Mouse (Mus musculus): Measurements from ENCODE around the gene Znrf1. TPM values are rescaled to one million over a fixed set of nuclear protein-coding genes. Genes with fewer than 3 reads are reported as not detected.

Gene Znrf1
- polyA plus RNA-seq, 1 experiment from 2014 or later, result 37.4 TPM

GRCm38 (mm10) chr8:111508566-111508965 lies 27.3 kb upstream of the Znrf1 start:
- Histone ChIP-seq H3K36me3 (ENCODE audit: control insufficient read depth, insufficient read depth, low read length) (no peaks in the 10 kb centered on the region), H3K4me1 (ENCODE audit: control insufficient read depth, insufficient read depth, low read length) (peaks cover 3% of the 10 kb centered on the region; the same call in 1 of the 2 replicates), H3K4me3 (ENCODE audit: low read length) (no peak overlapping the region), H3K27ac (ENCODE audit: low read depth, low read length) (no peak overlapping the region), H3K9me3 (ENCODE audit: control insufficient read depth, low read length) (no peaks in the 10 kb centered on the region), H3K4me2 (replicated peaks; ENCODE audit: low read depth, low read length) (no peak overlapping the region), H3K9ac (ENCODE audit: low read depth, low read length) (no peak overlapping the region), H3K27me3 (ENCODE audit: control insufficient read depth, insufficient read depth, low read length) (no peaks in the 10 kb centered on the region)
- WGBS, result 29% methylated on average over 2 of the region's 2 CpGs
- ATAC-seq (ENCODE audit: low FRiP score, low TSS enrichment), result no peak

DNA sequence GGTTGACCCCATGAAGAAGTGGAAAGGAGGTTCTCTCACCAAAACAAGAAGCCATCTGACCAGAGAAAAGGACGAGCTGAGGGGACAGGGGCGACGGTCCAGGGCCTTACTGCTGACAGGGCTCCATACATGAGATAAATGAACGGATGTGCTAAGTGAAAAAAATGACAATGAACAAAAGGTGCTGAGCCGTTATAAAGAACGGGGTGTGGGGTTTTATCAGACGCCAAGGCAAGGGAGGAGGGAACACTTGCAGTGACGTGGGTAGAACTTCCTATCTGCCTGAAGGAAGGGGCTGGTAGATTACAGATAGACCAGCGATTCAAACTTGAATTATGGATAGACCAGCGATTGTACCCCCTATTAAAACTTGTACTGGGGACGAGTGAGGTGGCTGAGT lies 26.6 kb upstream of the Znrf1 start:
- no peak for ATAC-seq (ENCODE audit: low FRiP score, low TSS enrichment)
- no peak overlapping the region for H3K4me3 ChIP-seq (ENCODE audit: low read length)

DNA sequence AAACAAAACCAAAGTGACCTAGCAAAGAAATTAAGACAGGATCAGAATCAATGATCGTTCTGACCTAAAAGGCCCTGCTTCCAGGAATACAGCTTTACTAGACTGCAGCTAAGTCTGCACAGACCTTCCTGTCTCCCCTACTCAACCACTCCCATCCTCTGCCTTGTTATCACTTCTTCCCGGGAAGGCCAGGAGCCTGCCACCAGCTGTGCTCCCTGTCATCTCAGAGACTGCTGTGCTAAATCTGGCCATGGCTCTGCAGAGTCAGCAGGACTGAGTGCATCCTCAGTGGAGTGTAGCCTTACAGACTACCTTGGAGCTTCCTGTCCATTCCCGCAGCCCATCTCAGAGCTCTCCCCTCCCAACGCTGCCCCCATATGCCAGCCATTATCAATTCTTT lies 25.5 kb upstream of the Znrf1 start:
- no peak overlapping the region for H3K27ac ChIP-seq (ENCODE audit: low read depth, low read length)
- no peak overlapping the region for H3K4me2 ChIP-seq (replicated peaks; ENCODE audit: low read depth, low read length)
- H3K9ac ChIP-seq (ENCODE audit: low read depth, low read length), result no peak overlapping the region
- H3K4me3 ChIP-seq (ENCODE audit: low read length), result no peak overlapping the region
- H3K27me3 ChIP-seq (ENCODE audit: control insufficient read depth, insufficient read depth, low read length), result no peaks in the 10 kb centered on the region
- H3K4me1 ChIP-seq (ENCODE audit: control insufficient read depth, insufficient read depth, low read length), result peaks cover 3% of the 10 kb centered on the region; the same call in 1 of the 2 replicates
- H3K36me3 ChIP-seq (ENCODE audit: control insufficient read depth, insufficient read depth, low read length), result peaks cover 1% of the 10 kb centered on the region; the same call in 1 of the 2 replicates
- no peaks in the 10 kb centered on the region for H3K9me3 ChIP-seq (ENCODE audit: control insufficient read depth, low read length)
- WGBS, result 44% methylated on average over 4 of the region's 4 CpGs
- ATAC-seq (ENCODE audit: low FRiP score, low TSS enrichment), result no peak

More for the DNA sequence above, 26.6 kb upstream of the Znrf1 start:
- 84% methylated on average over 11 of the region's 11 CpGs for WGBS
- Histone ChIP-seq H3K27me3 (ENCODE audit: control insufficient read depth, insufficient read depth, low read length) (no peaks in the 10 kb centered on the region), H3K27ac (ENCODE audit: low read depth, low read length) (no peak overlapping the region; the same call in 1 of the 2 replicates), H3K4me1 (ENCODE audit: control insufficient read depth, insufficient read depth, low read length) (peaks cover 3% of the 10 kb centered on the region; the same call in 1 of the 2 replicates), H3K36me3 (ENCODE audit: control insufficient read depth, insufficient read depth, low read length) (no peaks in the 10 kb centered on the region), H3K9ac (ENCODE audit: low read depth, low read length) (no peak overlapping the region), H3K4me2 (replicated peaks; ENCODE audit: low read depth, low read length) (no peak overlapping the region), H3K9me3 (ENCODE audit: control insufficient read depth, low read length) (no peaks in the 10 kb centered on the region)

DNA sequence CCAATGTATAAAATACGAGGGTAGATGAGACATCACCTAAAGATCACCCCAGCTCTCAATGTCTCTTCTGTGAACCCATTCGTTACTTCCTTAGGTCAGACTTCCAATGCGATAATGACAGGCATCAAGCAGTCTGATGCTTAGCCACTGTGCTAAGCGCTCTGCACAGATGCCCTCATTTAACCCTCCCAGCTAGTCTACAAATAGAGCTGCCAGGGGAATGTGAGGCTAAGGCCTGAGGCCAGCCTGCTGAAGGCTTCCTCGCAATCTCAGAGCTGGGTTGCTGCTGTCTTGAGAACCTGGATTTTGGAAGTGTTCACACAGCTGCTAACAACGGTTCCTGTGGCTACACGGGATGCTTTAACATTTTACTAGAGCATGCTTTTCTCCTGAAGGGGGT lies 23.0 kb upstream of the Znrf1 start:
- Histone ChIP-seq H3K27ac (ENCODE audit: low read depth, low read length) (no peak overlapping the region), H3K4me1 (ENCODE audit: control insufficient read depth, insufficient read depth, low read length) (peaks cover 3% of the 10 kb centered on the region; the same call in 1 of the 2 replicates), H3K4me2 (replicated peaks; ENCODE audit: low read depth, low read length) (no peak overlapping the region), H3K36me3 (ENCODE audit: control insufficient read depth, insufficient read depth, low read length) (peaks cover 4% of the 10 kb centered on the region; the same call in 1 of the 2 replicates), H3K9me3 (ENCODE audit: control insufficient read depth, low read length) (no peaks in the 10 kb centered on the region), H3K4me3 (ENCODE audit: low read length) (no peak overlapping the region), H3K9ac (ENCODE audit: low read depth, low read length) (no peak overlapping the region), H3K27me3 (ENCODE audit: control insufficient read depth, insufficient read depth, low read length) (no peaks in the 10 kb centered on the region)
- no peak for ATAC-seq (ENCODE audit: low FRiP score, low TSS enrichment)
- WGBS, result 87% methylated on average over 7 of the region's 7 CpGs

- H3K4me2 ChIP-seq (replicated peaks; ENCODE audit: low read depth, low read length), result no peak overlapping the region
- H3K36me3 ChIP-seq (ENCODE audit: control insufficient read depth, insufficient read depth, low read length), result peaks cover 4% of the 10 kb centered on the region; the same call in 1 of the 2 replicates
- no peak overlapping the region for H3K27ac ChIP-seq (ENCODE audit: low read depth, low read length)
- H3K27me3 ChIP-seq (ENCODE audit: control insufficient read depth, insufficient read depth, low read length), result no peaks in the 10 kb centered on the region
- no peak overlapping the region for H3K4me3 ChIP-seq (ENCODE audit: low read length)
- no peaks in the 10 kb centered on the region for H3K9me3 ChIP-seq (ENCODE audit: control insufficient read depth, low read length)
- WGBS, result 87% methylated on average over 8 of the region's 8 CpGs
- peaks cover 3% of the 10 kb centered on the region; the same call in 1 of the 2 replicates for H3K4me1 ChIP-seq (ENCODE audit: control insufficient read depth, insufficient read depth, low read length)
- no peak overlapping the region for H3K9ac ChIP-seq (ENCODE audit: low read depth, low read length)
- no peak for ATAC-seq (ENCODE audit: low FRiP score, low TSS enrichment)
Observed at GRCm38 (mm10) chr8:111513446-111513845, 22.5 kb upstream of the Znrf1 start.

- no peak overlapping the region for H3K27ac ChIP-seq (ENCODE audit: low read depth, low read length)
- peak; percentile 70 for ATAC-seq (ENCODE audit: low FRiP score, low TSS enrichment)
- H3K4me1 ChIP-seq (ENCODE audit: control insufficient read depth, insufficient read depth, low read length), result peaks cover 6% of the 10 kb centered on the region; the same call in 1 of the 2 replicates
- H3K4me3 ChIP-seq (ENCODE audit: low read length), result no peak overlapping the region
- 57% methylated on average over 7 of the region's 7 CpGs for WGBS
- no peak overlapping the region for H3K4me2 ChIP-seq (replicated peaks; ENCODE audit: low read depth, low read length)
- no peak overlapping the region for H3K9ac ChIP-seq (ENCODE audit: low read depth, low read length)
- peaks cover 4% of the 10 kb centered on the region; the same call in 1 of the 2 replicates for H3K36me3 ChIP-seq (ENCODE audit: control insufficient read depth, insufficient read depth, low read length)
- H3K27me3 ChIP-seq (ENCODE audit: control insufficient read depth, insufficient read depth, low read length), result no peaks in the 10 kb centered on the region
- H3K9me3 ChIP-seq (ENCODE audit: control insufficient read depth, low read length), result no peaks in the 10 kb centered on the region
Observed at GRCm38 (mm10) chr8:111516451-111517035, 19.4 kb upstream of the Znrf1 start.

GRCm38 (mm10) chr8:111517466-111517865 lies 18.4 kb upstream of the Znrf1 start:
- Histone ChIP-seq H3K36me3 (ENCODE audit: control insufficient read depth, insufficient read depth, low read length) (peaks cover 4% of the 10 kb centered on the region; the same call in 1 of the 2 replicates), H3K9me3 (ENCODE audit: control insufficient read depth, low read length) (no peaks in the 10 kb centered on the region), H3K27me3 (ENCODE audit: control insufficient read depth, insufficient read depth, low read length) (no peaks in the 10 kb centered on the region), H3K4me2 (replicated peaks; ENCODE audit: low read depth, low read length) (no peak overlapping the region), H3K4me1 (ENCODE audit: control insufficient read depth, insufficient read depth, low read length) (peaks cover 6% of the 10 kb centered on the region; the same call in 1 of the 2 replicates), H3K27ac (ENCODE audit: low read depth, low read length) (no peak overlapping the region), H3K9ac (ENCODE audit: low read depth, low read length) (no peak overlapping the region), H3K4me3 (ENCODE audit: low read length) (no peak overlapping the region)
- no peak for ATAC-seq (ENCODE audit: low FRiP score, low TSS enrichment)
- 88% methylated on average over 2 of the region's 2 CpGs for WGBS

GRCm38 (mm10) chr8:111521713-111522429 lies 14.0 kb upstream of the Znrf1 start, which contains the start of gene Wdr59:
Gene Wdr59 (minus strand): TSS chr8:111522092.
- H3K36me3 ChIP-seq (ENCODE audit: control insufficient read depth, insufficient read depth, low read length), result no peaks in the 10 kb centered on the region
- peak; percentile 99 for ATAC-seq (ENCODE audit: low FRiP score, low TSS enrichment)
- H3K27ac ChIP-seq (ENCODE audit: low read depth, low read length), result no peak within 1 kb of the TSS
- H3K9ac ChIP-seq (ENCODE audit: low read depth, low read length), result peak within 1 kb of the TSS; percentile 28
- no peaks in the 10 kb centered on the region for H3K27me3 ChIP-seq (ENCODE audit: control insufficient read depth, insufficient read depth, low read length)
- peak within 1 kb of the TSS; percentile 66 for H3K4me2 ChIP-seq (replicated peaks; ENCODE audit: low read depth, low read length)
- H3K9me3 ChIP-seq (ENCODE audit: control insufficient read depth, low read length), result no peaks in the 10 kb centered on the region
- peaks cover 6% of the 10 kb centered on the region; the same call in 1 of the 2 replicates for H3K4me1 ChIP-seq (ENCODE audit: control insufficient read depth, insufficient read depth, low read length)
- WGBS, result under 1% methylated on average over 34 of the region's 34 CpGs
- H3K4me3 ChIP-seq (ENCODE audit: low read length), result peak within 1 kb of the TSS; percentile 66
